Mouse (Mus musculus) forebrain, embryonic 11.5 days (tissue): ENCODE data around the gene Ufsp2. TPM values are rescaled to one million over a fixed set of nuclear protein-coding genes. Genes with fewer than 3 reads are reported as not detected.

Experiments used
- ATAC-seq: fragments of 200-750 bp; cut with Nextera tagmentation; replicated peaks from 2 replicates; pipeline ENCODE4 v1.8.0; 2017; ENCODE audit warnings: moderate TSS enrichment; ENCODE audit not compliant: low FRiP score
- DNase-seq: peaks from one replicate; pipeline ENCODE4 v3.0.0-alpha.2; 2017; ENCODE audit warnings: low spot score
- H3K27ac ChIP-seq: fragments of 300-500 bp; sonication (generic); 2 replicates; pipeline ENCODE4 v1.5.1; 2014; ENCODE audit warnings: low read depth, low read length
- H3K27me3 ChIP-seq: fragments of 300-500 bp; sonication (generic); 2 replicates; pipeline ENCODE4 v1.6.1; 2014; ENCODE audit warnings: mild to moderate bottlenecking, low read length, mixed read lengths; ENCODE audit not compliant: control insufficient read depth, insufficient read depth
- H3K36me3 ChIP-seq: fragments of 300-500 bp; sonication (generic); 2 replicates; pipeline ENCODE4 v1.6.1; 2014; ENCODE audit warnings: mild to moderate bottlenecking, low read length, moderate library complexity, mixed read lengths; ENCODE audit not compliant: control insufficient read depth, insufficient read depth
- H3K4me1 ChIP-seq: fragments of 300-500 bp; sonication (generic); replicated peaks from 2 replicates; pipeline ENCODE4 v1.6.1; 2014; ENCODE audit warnings: low read length, mixed read lengths; ENCODE audit not compliant: control insufficient read depth, insufficient read depth
- H3K4me2 ChIP-seq: fragments of 300-500 bp; sonication (generic); 2 replicates; pipeline ENCODE4 v1.6.1; 2014; ENCODE audit warnings: low read depth, mild to moderate bottlenecking, low read length, moderate library complexity, mixed read lengths; ENCODE audit not compliant: severe bottlenecking
- H3K4me3 ChIP-seq: fragments of 300-500 bp; sonication (generic); 2 replicates; pipeline ENCODE4 v1.5.1; 2014; ENCODE audit warnings: low read depth, low read length
- H3K9ac ChIP-seq: fragments of 300-500 bp; sonication (generic); 2 replicates; pipeline ENCODE4 v1.6.1; 2014; ENCODE audit warnings: low read length
- H3K9me3 ChIP-seq: fragments of 300-500 bp; sonication (generic); 2 replicates; pipeline ENCODE4 v1.6.1; 2016; ENCODE audit warnings: low read length, mixed read lengths; ENCODE audit not compliant: control insufficient read depth
- WGBS: fragments of 180-500 bp; shearing (Covaris S2); extraction: QIAGEN DNeasy Blood & Tissue Kit; methylation state at CpG from one replicate; pipeline ENCODE4 v1.1.7; 2014; 5-methylcytosine and 5-hydroxymethylcytosine counted together
- polyA plus RNA-seq: library from polyadenylated mRNA; unstranded; fragments of >200 nt; fragmentation: Nextera tagmentation; extraction: Ambion mirVana; gene quantifications from 2 replicates; pipeline ENCODE4 v1.2.1, GENCODE M21; 2014

Gene Ufsp2
- polyA plus RNA-seq, 1 experiment from 2014 or later = 58.0 TPM

GRCm38 (mm10) chr8:45986665-45987064 is 11.3 kb downstream of the Ufsp2 start:
- Histone ChIP-seq H3K4me3 (no peak overlapping the region), H3K4me1 (no peaks in the 10 kb centered on the region), H3K36me3 (peaks cover 2% of the 10 kb centered on the region; the same call in 1 of the 2 replicates), H3K27ac (no peak overlapping the region), H3K27me3 (no peaks in the 10 kb centered on the region), H3K9me3 (no peaks in the 10 kb centered on the region), H3K4me2 (no peak overlapping the region), H3K9ac (no peak overlapping the region)
- 84% methylated on average over 3 of the region's 3 CpGs for WGBS
- DNase-seq = no peak
- no peak for ATAC-seq

DNA sequence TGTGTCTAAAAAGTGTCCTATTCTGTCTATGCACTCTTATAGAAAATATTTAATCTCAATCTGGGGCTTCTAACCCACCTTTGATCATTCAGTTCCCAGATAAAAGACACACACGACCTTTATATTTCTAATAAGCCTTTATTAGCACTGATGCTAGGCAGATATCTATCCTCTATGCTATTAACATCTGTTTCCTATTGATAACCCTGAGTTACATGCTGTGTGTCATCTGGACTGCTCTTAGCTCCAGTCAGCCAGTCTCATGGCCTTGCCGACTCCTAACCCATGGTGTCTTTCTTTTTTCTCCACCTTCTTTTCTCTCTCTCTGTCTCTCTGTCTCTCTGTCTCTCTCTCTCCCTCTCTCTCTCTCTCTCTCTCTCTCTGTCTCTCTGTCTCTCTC is 12.9 kb downstream of the Ufsp2 start:
- Histone ChIP-seq H3K4me2 (no peak overlapping the region), H3K9ac (no peak overlapping the region), H3K4me3 (no peak overlapping the region), H3K9me3 (no peaks in the 10 kb centered on the region), H3K27me3 (no peaks in the 10 kb centered on the region), H3K36me3 (peaks cover 2% of the 10 kb centered on the region; the same call in 1 of the 2 replicates), H3K4me1 (no peaks in the 10 kb centered on the region), H3K27ac (no peak overlapping the region)
- 72% methylated on average over 2 of the region's 2 CpGs for WGBS
- no peak for DNase-seq
- ATAC-seq = no peak

- Histone ChIP-seq H3K27me3 (no peaks in the 10 kb centered on the region), H3K27ac (no peak overlapping the region), H3K36me3 (peaks cover 2% of the 10 kb centered on the region; the same call in 1 of the 2 replicates), H3K9me3 (no peaks in the 10 kb centered on the region), H3K4me3 (no peak overlapping the region), H3K4me1 (no peaks in the 10 kb centered on the region), H3K4me2 (no peak overlapping the region), H3K9ac (no peak overlapping the region)
- ATAC-seq = no peak
- no peak for DNase-seq
- 92% methylated on average over 4 of the region's 4 CpGs for WGBS
Measured at GRCm38 (mm10) chr8:45990631-45991310, 15.4 kb downstream of the Ufsp2 start.

- Histone ChIP-seq H3K27me3 (no peaks in the 10 kb centered on the region), H3K36me3 (no peaks in the 10 kb centered on the region; the same call in 1 of the 2 replicates), H3K4me1 (no peaks in the 10 kb centered on the region), H3K27ac (no peak overlapping the region), H3K4me3 (no peak overlapping the region), H3K9me3 (no peaks in the 10 kb centered on the region), H3K9ac (no peak overlapping the region), H3K4me2 (no peak overlapping the region)
- DNase-seq (no peak), ATAC-seq (no peak)
- 97% methylated on average over 2 of the region's 2 CpGs for WGBS
Measured at GRCm38 (mm10) chr8:45994111-45994510, 18.8 kb downstream of the Ufsp2 start.

DNA sequence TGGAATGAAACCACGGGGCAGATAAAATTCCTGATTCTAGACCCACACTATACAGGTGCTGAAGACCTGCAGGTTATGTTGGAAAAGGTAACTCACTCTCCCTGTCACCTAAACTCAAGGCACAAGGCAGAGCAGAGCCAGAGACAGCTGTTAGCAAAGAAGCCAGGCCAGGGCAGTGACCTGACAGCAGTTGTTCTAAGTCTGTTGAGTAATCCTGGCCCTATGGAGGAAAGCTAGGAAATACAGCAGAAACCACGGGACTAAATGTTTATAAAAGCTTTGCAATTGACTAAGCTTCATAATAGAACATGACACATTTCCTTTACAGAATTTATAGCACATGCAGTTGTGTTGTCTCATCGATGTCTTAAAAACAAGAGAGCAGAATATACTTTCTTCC is 20.2 kb downstream of the Ufsp2 start:
- H3K9ac ChIP-seq = no peak overlapping the region
- DNase-seq = no peak
- no peaks in the 10 kb centered on the region for H3K9me3 ChIP-seq
- H3K27ac ChIP-seq = no peak overlapping the region
- no peak overlapping the region for H3K4me3 ChIP-seq
- no peak overlapping the region for H3K4me2 ChIP-seq
- 88% methylated on average over 3 of the region's 3 CpGs for WGBS
- peaks cover 5% of the 10 kb centered on the region; the same call in 1 of the 2 replicates for H3K4me1 ChIP-seq
- no peaks in the 10 kb centered on the region; the same call in 1 of the 2 replicates for H3K36me3 ChIP-seq
- no peaks in the 10 kb centered on the region for H3K27me3 ChIP-seq
- no peak for ATAC-seq

DNA sequence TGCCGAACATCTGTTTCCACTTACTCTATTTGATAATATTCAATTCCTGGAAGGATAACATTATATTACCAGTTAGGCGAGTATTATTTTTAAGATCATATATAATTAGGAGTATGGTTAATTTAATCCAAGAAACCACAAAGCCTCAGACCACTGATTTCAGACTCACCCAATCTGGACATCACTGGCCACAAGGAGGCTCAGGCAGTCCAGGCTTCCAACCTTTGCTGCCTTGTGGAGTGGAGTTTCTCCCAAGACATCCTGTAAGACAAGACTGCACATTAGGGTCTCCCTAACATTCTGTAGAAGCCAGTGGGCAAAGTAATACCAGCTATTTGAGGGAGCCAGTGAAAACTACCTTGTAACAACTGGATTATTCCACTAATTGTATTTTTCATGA is 22.9 kb downstream of the Ufsp2 start:
- Histone ChIP-seq H3K27ac (no peak overlapping the region), H3K9ac (no peak overlapping the region), H3K4me3 (no peak overlapping the region), H3K4me2 (no peak overlapping the region), H3K4me1 (peaks cover 5% of the 10 kb centered on the region; the same call in 1 of the 2 replicates), H3K27me3 (no peaks in the 10 kb centered on the region), H3K9me3 (no peaks in the 10 kb centered on the region), H3K36me3 (no peaks in the 10 kb centered on the region; the same call in 1 of the 2 replicates)
- DNase-seq (no peak), ATAC-seq (no peak)
- 86% methylated on average over 2 of the region's 2 CpGs for WGBS

DNA sequence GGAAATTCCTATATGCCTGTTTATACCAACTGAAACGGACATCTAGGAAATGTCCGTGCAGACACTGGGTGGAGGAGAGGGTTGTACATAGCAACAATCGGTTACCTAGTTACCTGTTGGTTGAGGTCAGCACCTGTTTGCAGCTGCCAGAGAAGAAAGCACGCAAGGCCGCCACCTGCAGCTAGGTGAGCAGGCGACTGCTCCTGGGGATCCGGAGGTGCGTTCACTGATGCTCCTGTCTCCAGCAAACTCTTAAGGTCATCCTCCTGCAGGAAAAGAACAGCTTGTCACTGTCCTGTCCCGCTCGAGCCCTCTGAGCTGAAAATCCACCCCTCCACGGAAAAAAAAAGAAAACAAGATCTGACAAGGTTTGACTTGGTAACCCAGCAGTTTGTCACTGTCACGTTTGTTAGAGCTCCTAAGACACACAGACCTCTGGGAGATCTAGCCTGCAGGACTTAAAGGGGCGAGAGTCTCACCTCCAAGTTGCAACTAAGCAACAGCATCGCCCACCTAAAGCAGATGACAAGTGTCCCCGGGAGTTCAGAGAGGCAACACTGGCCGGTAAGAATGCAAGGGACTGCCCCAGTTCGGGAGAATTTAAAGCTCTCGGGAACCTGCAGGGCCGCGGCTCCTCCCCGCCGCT is 23.9 kb downstream of the Ufsp2 start, which contains the start of gene Lrp2bp:
Gene Lrp2bp, plus strand, starts transcription at position 166 of the 646 bp plus-strand sequence.
- Histone ChIP-seq H3K27ac (peak within 1 kb of the TSS; percentile 95), H3K36me3 (no peaks in the 10 kb centered on the region; the same call in 1 of the 2 replicates), H3K4me3 (peak within 1 kb of the TSS; percentile 47), H3K4me2 (peak within 1 kb of the TSS; percentile 88), H3K4me1 (peaks cover 5% of the 10 kb centered on the region; the same call in 1 of the 2 replicates), H3K9ac (peak within 1 kb of the TSS; percentile 90), H3K27me3 (no peaks in the 10 kb centered on the region), H3K9me3 (no peaks in the 10 kb centered on the region)
- DNase-seq (peak; percentile 62), ATAC-seq (no peak)
- 3% methylated on average over 22 of the region's 22 CpGs for WGBS

DNA sequence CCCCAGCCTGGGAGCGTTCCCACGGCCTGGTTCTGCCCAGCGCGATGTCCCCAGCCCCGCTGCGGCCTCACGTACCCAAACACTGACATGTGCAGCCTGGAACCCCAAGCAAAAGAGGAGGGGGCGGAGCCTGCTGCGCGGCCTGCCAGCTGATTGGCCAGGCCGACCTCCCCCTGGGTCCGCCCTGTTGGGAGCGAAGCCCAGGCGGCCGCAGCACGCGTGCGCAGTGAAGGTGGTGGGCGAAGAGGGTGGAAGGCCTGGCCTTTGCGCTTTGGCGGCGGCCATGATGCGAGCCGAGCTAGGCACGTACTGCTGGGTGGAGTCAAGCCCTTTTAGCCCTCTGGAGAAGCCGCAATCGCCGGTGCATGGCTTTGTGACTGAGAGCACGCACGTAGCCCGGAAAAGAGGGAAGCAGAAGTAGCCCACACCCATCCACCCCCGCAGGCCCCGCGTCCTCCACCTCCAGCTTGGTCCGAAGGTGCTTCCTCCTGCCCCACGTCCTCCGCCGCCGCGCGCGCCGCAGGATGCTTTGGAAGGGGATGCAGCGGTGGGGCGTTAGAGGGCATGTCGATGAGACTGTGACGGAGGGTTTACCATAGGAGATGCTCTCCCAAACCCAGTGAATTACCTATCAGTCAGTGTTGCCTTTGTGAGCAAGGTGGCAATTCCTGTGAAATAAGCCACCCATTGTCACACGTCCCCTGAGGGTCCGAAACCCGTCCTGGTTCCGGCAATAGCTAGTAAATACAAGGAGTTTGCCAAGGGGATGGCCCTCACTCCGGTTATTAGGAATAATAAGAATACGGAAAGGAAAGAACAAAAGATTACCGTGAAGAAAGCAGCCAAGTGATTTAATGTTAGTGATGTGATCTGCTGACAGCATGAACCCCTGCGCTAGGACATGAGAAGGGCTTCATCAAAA is 24.7 kb downstream of the Ufsp2 start:
- Histone ChIP-seq H3K9me3 (no peaks in the 10 kb centered on the region), H3K27ac (peak overlapping the region; percentile 95), H3K4me1 (peaks cover 5% of the 10 kb centered on the region; the same call in 1 of the 2 replicates), H3K4me2 (peak overlapping the region; percentile 88), H3K27me3 (no peaks in the 10 kb centered on the region), H3K36me3 (no peaks in the 10 kb centered on the region; the same call in 1 of the 2 replicates), H3K9ac (peak overlapping the region; percentile 90), H3K4me3 (peak overlapping the region; percentile 47)
- 5% methylated on average over 55 of the region's 55 CpGs for WGBS
- DNase-seq (peak; percentile 100), ATAC-seq (peak; percentile 99)
